Mouse (Mus musculus) brain, embryonic 14.5 days (tissue): ENCODE results near the gene Adgrg7.

Experiments used
- CTCF ChIP-seq: fragments of 200-500 bp; IDR thresholded peaks from 2 replicates; pipeline ENCODE4 v1.5.1; 2012; ENCODE audit warnings: inconsistent platforms, mild to moderate bottlenecking, moderate library complexity, borderline replicate concordance; ENCODE audit not compliant: insufficient read depth, insufficient read length; ENCODE audit errors: extremely low read depth
- POLR2A ChIP-seq: fragments of 200-500 bp; IDR thresholded peaks from 2 replicates; pipeline ENCODE4 v1.6.1; 2012; ENCODE audit warnings: mild to moderate bottlenecking, inconsistent platforms, borderline replicate concordance; ENCODE audit not compliant: poor library complexity, insufficient read depth, insufficient read length, severe bottlenecking; ENCODE audit errors: extremely low read depth

DNA sequence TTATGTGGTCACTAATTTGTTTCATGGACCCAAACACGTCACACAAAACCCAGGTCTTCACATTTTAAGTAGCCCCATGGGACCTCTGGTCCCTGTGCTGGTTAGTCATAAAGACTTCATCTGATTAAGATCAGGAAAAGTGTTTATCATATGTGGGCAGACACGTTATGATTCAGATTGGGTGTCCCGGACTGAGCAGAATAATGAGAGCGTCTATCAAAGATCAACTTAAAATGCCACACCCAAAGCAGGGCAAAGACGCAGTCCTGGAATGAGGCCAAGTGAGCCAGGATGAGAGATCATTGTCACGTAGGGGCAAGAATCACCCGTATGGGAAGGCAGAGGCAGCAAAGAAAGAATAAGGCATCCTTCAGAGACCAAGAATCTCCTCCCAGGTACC is 3.2 kb upstream of the Adgrg7 start:
- no peak for TF ChIP-seq POLR2A
- TF ChIP-seq CTCF = no peak
